ENCODE assay signal across 9 mouse cellular contexts in genomic region chr10:117676036-117676643, GRCm38 (mm10). TPM values are rescaled to one million over a fixed set of nuclear protein-coding genes. Genes with fewer than 3 reads are reported as not detected.
DNase-seq lines count a peak whose midpoint lies in the region.
"Had no signal": no experiment of that assay in that cellular context is flagged by ENCODE, and none has a peak within 500 bp of the region (broad histone marks: within the 10 kb centered on the region; RNA-seq: fewer than 3 reads in every experiment).

No protein-coding gene starts in this region.

- peak overlapping the region; percentile 57 for H3K27ac ChIP-seq in midbrain, embryonic 10.5 days (replicated peaks)

- H3K9me3 ChIP-seq in midbrain, embryonic 10.5 days (replicated peaks), result no peaks in the 10 kb centered on the region
- H3K9me3 ChIP-seq: G1E had no signal

- peaks cover 15% of the 10 kb centered on the region for H3K4me1 ChIP-seq in midbrain, embryonic 10.5 days

- peak; percentile 12 for DNase-seq in kidney, adult 11 months
- DNase-seq in kidney, postnatal 14 days, result no peak
- DNase-seq in cerebellum, adult 11-12 months, result peak; percentile 81
- DNase-seq in frontal cortex, adult 2 months (ENCODE audit: extremely low spot score in 1 of 2, low spot score in 1 of 2), result peak; percentile 44 to 73
- DNase-seq in layer of hippocampus, adult 8-10 months (ENCODE audit: low spot score in 2 of 2), result peak; percentile 55 to 68
- DNase-seq in midbrain, embryonic 10.5 days (ENCODE audit: low spot score), result no peak
- peak; percentile 77 for DNase-seq in telencephalon, adult 2 months (ENCODE audit: low read depth, low spot score)
- DNase-seq in urinary bladder, postnatal 36 days (ENCODE audit: low spot score in 2 of 2), result no peak

- H3K36me3 ChIP-seq in midbrain, embryonic 10.5 days, result no peaks in the 10 kb centered on the region
- H3K36me3 ChIP-seq: G1E had no signal

- no peaks in the 10 kb centered on the region for H3K27me3 ChIP-seq in midbrain, embryonic 10.5 days (ENCODE audit: low read depth, poor library complexity, severe bottlenecking)

- peak overlapping the region; percentile 49 for H3K4me3 ChIP-seq in midbrain, embryonic 10.5 days

- 50% methylated on average over 19 of the region's 19 CpGs for WGBS in midbrain, embryonic 10.5 days

RNA-seq across cellular contexts. Expression of gene Mdm2, which starts 34.4 kb away (rescaled TPM):
- polyA plus RNA-seq in frontal cortex, adult 2 months (2012; rRNA removed), result 72.1 and 74.5 TPM in 2 replicates
- total RNA-seq in layer of hippocampus, adult 8-10 months (2022), result 10 to 100 TPM; 54.5 to 67.0 (median 58.7) TPM
- 60.6 and 66.7 TPM in 2 replicates for polyA plus RNA-seq in midbrain, embryonic 10.5 days (2016; fragmentation: Nextera tagmentation; extraction: Ambion mirVana)

RNA-seq across cellular contexts. Expression of gene Cpm, which starts 46.8 kb away (rescaled TPM):
- polyA plus RNA-seq in frontal cortex, adult 2 months (2012; rRNA removed), result 3.5 and 3.9 TPM in 2 replicates
- 10 to 100 TPM in 2 of 4 experiments, 1 to 10 TPM in 2; 9.1 to 11.4 (median 9.7) TPM for total RNA-seq in layer of hippocampus, adult 8-10 months (2022)
- polyA plus RNA-seq in midbrain, embryonic 10.5 days (2016; fragmentation: Nextera tagmentation; extraction: Ambion mirVana), result 5.4 and 6.2 TPM in 2 replicates
- polyA plus RNA-seq: G1E had no signal

Comparison
In these comparisons a context has a peak if more than half of its experiments do, and no peak if none do; other contexts are left out.
1. DNase-seq: peak in kidney, adult 11 months (single experiment), cerebellum, adult 11-12 months (single experiment), frontal cortex, adult 2 months (2 of 2), layer of hippocampus, adult 8-10 months (2 of 2) and telencephalon, adult 2 months (single experiment); none in kidney, postnatal 14 days (single experiment), midbrain, embryonic 10.5 days (single experiment) and urinary bladder, postnatal 36 days (0 of 2).